Mouse (Mus musculus): Measurements from ENCODE around the gene Eya3. TPM values are rescaled to one million over a fixed set of nuclear protein-coding genes. Genes with fewer than 3 reads are reported as not detected.

Gene Eya3
- 8.2 and 8.8 TPM in 2 replicates for polyA plus RNA-seq (2015; fragmentation: Nextera tagmentation; extraction: Ambion mirVana)

GRCm38 (mm10) chr4:132638461-132639190 is at the start of gene Eya3:
Eya3 (plus strand) TSS chr4:132638987.
- Histone ChIP-seq H3K36me3 (ENCODE audit: insufficient read depth, low read length) (no peaks in the 10 kb centered on the region), H3K27ac (ENCODE audit: low read length) (peak within 1 kb of the TSS; percentile 87), H3K27me3 (replicated peaks; ENCODE audit: insufficient read depth, low read length) (no peaks in the 10 kb centered on the region), H3K4me1 (ENCODE audit: insufficient read depth, low read depth, low read length) (no peaks in the 10 kb centered on the region), H3K4me2 (replicated peaks; ENCODE audit: low read depth, low read length) (peak within 1 kb of the TSS; percentile 87), H3K4me3 (ENCODE audit: low read depth, low read length) (peak within 1 kb of the TSS; percentile 63), H3K9me3 (ENCODE audit: low read length) (no peaks in the 10 kb centered on the region), H3K9ac (replicated peaks; ENCODE audit: low read depth) (peak within 1 kb of the TSS; percentile 56)
- WGBS, result under 1% methylated on average over 41 of the region's 41 CpGs
- ATAC-seq, result peak; percentile 100
- TF ChIP-seq CTCF (IDR thresholded peaks at IDR 0.05) (peak; percentile 18; the same call in 1 of the 2 replicates), EP300 (IDR thresholded peaks at IDR 0.05) (no peak)
- peak; percentile 98 for DNase-seq (ENCODE audit: low spot score)

- no peak overlapping the region for H3K9ac ChIP-seq (replicated peaks; ENCODE audit: low read depth)
- 66% methylated on average over 10 of the region's 10 CpGs for WGBS
- no peak overlapping the region for H3K4me3 ChIP-seq (ENCODE audit: low read depth, low read length)
- H3K36me3 ChIP-seq (ENCODE audit: insufficient read depth, low read length), result no peaks in the 10 kb centered on the region
- H3K9me3 ChIP-seq (ENCODE audit: low read length), result no peaks in the 10 kb centered on the region
- H3K4me1 ChIP-seq (ENCODE audit: insufficient read depth, low read depth, low read length), result no peaks in the 10 kb centered on the region
- no peak overlapping the region for H3K4me2 ChIP-seq (replicated peaks; ENCODE audit: low read depth, low read length)
- no peaks in the 10 kb centered on the region for H3K27me3 ChIP-seq (replicated peaks; ENCODE audit: insufficient read depth, low read length)
- no peak for ATAC-seq
- DNase-seq (ENCODE audit: low spot score), result no peak
- TF ChIP-seq EP300 (IDR thresholded peaks at IDR 0.05) (no peak), CTCF (IDR thresholded peaks at IDR 0.05) (no peak)
- no peak overlapping the region for H3K27ac ChIP-seq (ENCODE audit: low read length)
These were observed 48.1 kb upstream of the Eya3 start for GRCm38 (mm10) chr4:132590642-132591041.

- Histone ChIP-seq H3K4me2 (replicated peaks; ENCODE audit: low read depth, low read length) (no peak overlapping the region), H3K27me3 (replicated peaks; ENCODE audit: insufficient read depth, low read length) (no peaks in the 10 kb centered on the region), H3K4me3 (ENCODE audit: low read depth, low read length) (no peak overlapping the region), H3K9me3 (ENCODE audit: low read length) (no peaks in the 10 kb centered on the region), H3K9ac (replicated peaks; ENCODE audit: low read depth) (no peak overlapping the region), H3K36me3 (ENCODE audit: insufficient read depth, low read length) (no peaks in the 10 kb centered on the region), H3K4me1 (ENCODE audit: insufficient read depth, low read depth, low read length) (no peaks in the 10 kb centered on the region), H3K27ac (ENCODE audit: low read length) (no peak overlapping the region)
- ATAC-seq (no peak), DNase-seq (ENCODE audit: low spot score) (peak; percentile 50)
- WGBS, result 86% methylated on average over 9 of the region's 9 CpGs
- TF ChIP-seq EP300 (IDR thresholded peaks at IDR 0.05) (no peak), CTCF (IDR thresholded peaks at IDR 0.05) (no peak)
These were observed 45.8 kb upstream of the Eya3 start for GRCm38 (mm10) chr4:132592958-132593357.

GRCm38 (mm10) chr4:132594191-132594590 is 44.6 kb upstream of the Eya3 start:
- no peak for DNase-seq (ENCODE audit: low spot score)
- H3K36me3 ChIP-seq (ENCODE audit: insufficient read depth, low read length), result no peaks in the 10 kb centered on the region
- H3K4me3 ChIP-seq (ENCODE audit: low read depth, low read length), result no peak overlapping the region
- no peak overlapping the region for H3K9ac ChIP-seq (replicated peaks; ENCODE audit: low read depth)
- H3K4me2 ChIP-seq (replicated peaks; ENCODE audit: low read depth, low read length), result no peak overlapping the region
- H3K27me3 ChIP-seq (replicated peaks; ENCODE audit: insufficient read depth, low read length), result no peaks in the 10 kb centered on the region
- H3K4me1 ChIP-seq (ENCODE audit: insufficient read depth, low read depth, low read length), result no peaks in the 10 kb centered on the region
- TF ChIP-seq CTCF (IDR thresholded peaks at IDR 0.05), result no peak
- no peak for TF ChIP-seq EP300 (IDR thresholded peaks at IDR 0.05)
- no peak overlapping the region for H3K27ac ChIP-seq (ENCODE audit: low read length)
- 32% methylated on average over 4 of the region's 4 CpGs for WGBS
- ATAC-seq, result no peak
- no peaks in the 10 kb centered on the region for H3K9me3 ChIP-seq (ENCODE audit: low read length)

- H3K4me1 ChIP-seq (ENCODE audit: insufficient read depth, low read depth, low read length), result no peaks in the 10 kb centered on the region
- no peak for TF ChIP-seq EP300 (IDR thresholded peaks at IDR 0.05)
- no peak for TF ChIP-seq CTCF (IDR thresholded peaks at IDR 0.05)
- ATAC-seq (no peak), DNase-seq (ENCODE audit: low spot score) (no peak)
- H3K4me3 ChIP-seq (ENCODE audit: low read depth, low read length), result no peak overlapping the region
- H3K9me3 ChIP-seq (ENCODE audit: low read length), result no peaks in the 10 kb centered on the region
- no peaks in the 10 kb centered on the region for H3K27me3 ChIP-seq (replicated peaks; ENCODE audit: insufficient read depth, low read length)
- 79% methylated on average over 2 of the region's 2 CpGs for WGBS
- H3K27ac ChIP-seq (ENCODE audit: low read length), result no peak overlapping the region
- H3K4me2 ChIP-seq (replicated peaks; ENCODE audit: low read depth, low read length), result no peak overlapping the region
- H3K36me3 ChIP-seq (ENCODE audit: insufficient read depth, low read length), result no peaks in the 10 kb centered on the region
- no peak overlapping the region for H3K9ac ChIP-seq (replicated peaks; ENCODE audit: low read depth)
These were observed 39.9 kb upstream of the Eya3 start for GRCm38 (mm10) chr4:132598861-132599260.

- Histone ChIP-seq H3K4me1 (ENCODE audit: insufficient read depth, low read depth, low read length) (no peaks in the 10 kb centered on the region), H3K9me3 (ENCODE audit: low read length) (no peaks in the 10 kb centered on the region), H3K4me3 (ENCODE audit: low read depth, low read length) (no peak overlapping the region), H3K9ac (replicated peaks; ENCODE audit: low read depth) (no peak overlapping the region), H3K36me3 (ENCODE audit: insufficient read depth, low read length) (no peaks in the 10 kb centered on the region), H3K27me3 (replicated peaks; ENCODE audit: insufficient read depth, low read length) (no peaks in the 10 kb centered on the region), H3K27ac (ENCODE audit: low read length) (no peak overlapping the region), H3K4me2 (replicated peaks; ENCODE audit: low read depth, low read length) (no peak overlapping the region)
- WGBS, result 71% methylated on average over 3 of the region's 3 CpGs
- DNase-seq (ENCODE audit: low spot score) (no peak), ATAC-seq (no peak)
- TF ChIP-seq CTCF (IDR thresholded peaks at IDR 0.05), result no peak
- TF ChIP-seq EP300 (IDR thresholded peaks at IDR 0.05), result no peak
These were observed 39.0 kb upstream of the Eya3 start for GRCm38 (mm10) chr4:132599764-132600163.
